Mouse (Mus musculus): Measurements from ENCODE around the gene Aph1c. TPM values are rescaled to one million over a fixed set of nuclear protein-coding genes. Genes with fewer than 3 reads are reported as not detected.
A peak's percentile ranks its signal among the peaks of the same experiment; 100 is the strongest.
"Not testable (repeated sequence)": the region's sequence is repeated elsewhere in the genome, so short reads cannot be mapped to it uniquely, and the experiment has no call there.

The Aph1c gene
- polyA plus RNA-seq, 1 experiment from 2014 or later, result 3.0 TPM

- Histone ChIP-seq H3K27me3 (ENCODE audit: control insufficient read depth, insufficient read depth, low read length) (no peaks in the 10 kb centered on the region), H3K36me3 (ENCODE audit: control insufficient read depth, insufficient read depth, low read length) (no peaks in the 10 kb centered on the region), H3K9me3 (ENCODE audit: control insufficient read depth, low read length) (no peaks in the 10 kb centered on the region), H3K4me1 (replicated peaks; ENCODE audit: control insufficient read depth, insufficient read depth) (no peaks in the 10 kb centered on the region), H3K4me3 (ENCODE audit: low read depth, low read length) (peak within 1 kb of the TSS; percentile 65), H3K27ac (replicated peaks) (peak within 1 kb of the TSS; percentile 95; the same call in 1 of the 2 replicates), H3K9ac (ENCODE audit: low read length) (peak within 1 kb of the TSS; percentile 59), H3K4me2 (replicated peaks; ENCODE audit: low read depth) (peak within 1 kb of the TSS; percentile 81)
- ATAC-seq (ENCODE audit: low FRiP score, low TSS enrichment), result no peak
- 62% methylated on average over 5 of the region's 5 CpGs for WGBS
- no peak for DNase-seq (ENCODE audit: low spot score)
- TF ChIP-seq EP300 (optimal IDR thresholded peaks at IDR 0.05) (no peak), CTCF (IDR thresholded peaks at IDR 0.05; ENCODE audit: low read depth) (no peak)
Observed at GRCm38 (mm10) chr9:66796739-66797138, 37.8 kb downstream of the Aph1c start, which contains the start of gene Gm10647. Gene Gm10647, plus strand, starts transcription at chr9:66797039.

- Histone ChIP-seq H3K27me3 (ENCODE audit: control insufficient read depth, insufficient read depth, low read length) (no peaks in the 10 kb centered on the region), H3K9me3 (ENCODE audit: control insufficient read depth, low read length) (no peaks in the 10 kb centered on the region), H3K4me2 (replicated peaks; ENCODE audit: low read depth) (peak within 1 kb of the TSS; percentile 81), H3K9ac (ENCODE audit: low read length) (peak within 1 kb of the TSS; percentile 59), H3K4me3 (ENCODE audit: low read depth, low read length) (peak within 1 kb of the TSS; percentile 65), H3K36me3 (ENCODE audit: control insufficient read depth, insufficient read depth, low read length) (no peaks in the 10 kb centered on the region), H3K4me1 (replicated peaks; ENCODE audit: control insufficient read depth, insufficient read depth) (no peaks in the 10 kb centered on the region), H3K27ac (replicated peaks) (peak within 1 kb of the TSS; percentile 95)
- peak; percentile 99 for ATAC-seq (ENCODE audit: low FRiP score, low TSS enrichment)
- under 1% methylated on average over 42 of the region's 42 CpGs for WGBS
- TF ChIP-seq CTCF (IDR thresholded peaks at IDR 0.05; ENCODE audit: low read depth) (peak; percentile 20), EP300 (optimal IDR thresholded peaks at IDR 0.05) (no peak)
- DNase-seq (ENCODE audit: low spot score), result peak; percentile 99
Observed at GRCm38 (mm10) chr9:66795464-66796324, 38.8 kb downstream of the Aph1c start, which contains the start of gene Aph1b. Gene Aph1b, minus strand, starts transcription at chr9:66795490.

- TF ChIP-seq CTCF (IDR thresholded peaks at IDR 0.05; ENCODE audit: low read depth) (no peak; the same call in 1 of the 2 replicates), EP300 (optimal IDR thresholded peaks at IDR 0.05) (peak; percentile 60)
- H3K4me2 ChIP-seq (replicated peaks; ENCODE audit: low read depth), result peak overlapping the region; percentile 81
- H3K36me3 ChIP-seq (ENCODE audit: control insufficient read depth, insufficient read depth, low read length), result no peaks in the 10 kb centered on the region
- H3K27ac ChIP-seq (replicated peaks), result peak overlapping the region; percentile 95
- no peaks in the 10 kb centered on the region for H3K9me3 ChIP-seq (ENCODE audit: control insufficient read depth, low read length)
- ATAC-seq (ENCODE audit: low FRiP score, low TSS enrichment) (peak; percentile 7; the same call in 1 of the 2 replicates), DNase-seq (ENCODE audit: low spot score) (no peak)
- H3K4me1 ChIP-seq (replicated peaks; ENCODE audit: control insufficient read depth, insufficient read depth), result no peaks in the 10 kb centered on the region
- H3K27me3 ChIP-seq (ENCODE audit: control insufficient read depth, insufficient read depth, low read length), result no peaks in the 10 kb centered on the region
- peak overlapping the region; percentile 65 for H3K4me3 ChIP-seq (ENCODE audit: low read depth, low read length)
- WGBS, result 2% methylated on average over 41 of the region's 43 CpGs
- H3K9ac ChIP-seq (ENCODE audit: low read length), result peak overlapping the region; percentile 59
Observed at GRCm38 (mm10) chr9:66794629-66795463, 39.7 kb downstream of the Aph1c start.

GRCm38 (mm10) chr9:66787821-66788220, 46.7 kb downstream of the Aph1c start:
- Histone ChIP-seq H3K9me3 (ENCODE audit: control insufficient read depth, low read length) (no peaks in the 10 kb centered on the region), H3K27ac (replicated peaks) (no peak overlapping the region), H3K27me3 (ENCODE audit: control insufficient read depth, insufficient read depth, low read length) (no peaks in the 10 kb centered on the region), H3K4me1 (replicated peaks; ENCODE audit: control insufficient read depth, insufficient read depth) (no peaks in the 10 kb centered on the region), H3K4me3 (ENCODE audit: low read depth, low read length) (no peak overlapping the region), H3K9ac (ENCODE audit: low read length) (no peak overlapping the region), H3K36me3 (ENCODE audit: control insufficient read depth, insufficient read depth, low read length) (no peaks in the 10 kb centered on the region), H3K4me2 (replicated peaks; ENCODE audit: low read depth) (no peak overlapping the region)
- no peak for ATAC-seq (ENCODE audit: low FRiP score, low TSS enrichment)
- TF ChIP-seq EP300 (optimal IDR thresholded peaks at IDR 0.05), result no peak
- TF ChIP-seq CTCF (IDR thresholded peaks at IDR 0.05; ENCODE audit: low read depth), result peak; percentile 85
- 7% methylated on average over 2 of the region's 2 CpGs for WGBS
- DNase-seq (ENCODE audit: low spot score), result no peak

GRCm38 (mm10) chr9:66784552-66784951, 50.0 kb downstream of the Aph1c start:
- H3K4me3 ChIP-seq (ENCODE audit: low read depth, low read length); H3K27me3 ChIP-seq (ENCODE audit: control insufficient read depth, insufficient read depth, low read length); H3K4me2 ChIP-seq (replicated peaks; ENCODE audit: low read depth); H3K27ac ChIP-seq (replicated peaks); H3K36me3 ChIP-seq (ENCODE audit: control insufficient read depth, insufficient read depth, low read length); H3K4me1 ChIP-seq (replicated peaks; ENCODE audit: control insufficient read depth, insufficient read depth); DNase-seq (ENCODE audit: low spot score); H3K9ac ChIP-seq (ENCODE audit: low read length); H3K9me3 ChIP-seq (ENCODE audit: control insufficient read depth, low read length); ATAC-seq (ENCODE audit: low FRiP score, low TSS enrichment): not testable (repeated sequence)
- peak; percentile 54 for TF ChIP-seq CTCF (IDR thresholded peaks at IDR 0.05; ENCODE audit: low read depth)
- WGBS, result no CpG with 5 or more reads among the region's 3 CpGs

Data from stomach, postnatal 0 days (tissue).